Mouse (Mus musculus) lung, adult 2 months (tissue): ENCODE data around the gene Selenon.

Experiments
- CTCF ChIP-seq: fragments of 200-500 bp; IDR thresholded peaks from 2 replicates; pipeline ENCODE4 v1.5.1; 2011; ENCODE audit warnings: mild to moderate bottlenecking, low read length, control low read depth; ENCODE audit not compliant: insufficient read depth
- POLR2A ChIP-seq: fragments of 200-500 bp; IDR thresholded peaks from 2 replicates; pipeline ENCODE4 v1.6.1; 2011; ENCODE audit warnings: low read depth, mild to moderate bottlenecking, control low read depth, low read length, borderline replicate concordance; ENCODE audit errors: extremely low read depth

- no peak for TF ChIP-seq POLR2A
- TF ChIP-seq CTCF, result no peak
Observed at GRCm38 (mm10) chr4:134538997-134539580, 12.9 kb downstream of the Selenon start.
